Mouse (Mus musculus) gonadal fat pad, adult 2 months (tissue): ENCODE measurements at regions not wholly inside any gene's neighbourhood (a gene's known extent, or its start where the extent isn't known, plus 50 kb on each side); places are given as distances from the start of the nearest gene placed in this dataset.

Experiments used
- DNase-seq: peaks from one replicate; pipeline ENCODE4 v3.0.0-alpha.2; 2012; ENCODE audit warnings: low read depth

DNA sequence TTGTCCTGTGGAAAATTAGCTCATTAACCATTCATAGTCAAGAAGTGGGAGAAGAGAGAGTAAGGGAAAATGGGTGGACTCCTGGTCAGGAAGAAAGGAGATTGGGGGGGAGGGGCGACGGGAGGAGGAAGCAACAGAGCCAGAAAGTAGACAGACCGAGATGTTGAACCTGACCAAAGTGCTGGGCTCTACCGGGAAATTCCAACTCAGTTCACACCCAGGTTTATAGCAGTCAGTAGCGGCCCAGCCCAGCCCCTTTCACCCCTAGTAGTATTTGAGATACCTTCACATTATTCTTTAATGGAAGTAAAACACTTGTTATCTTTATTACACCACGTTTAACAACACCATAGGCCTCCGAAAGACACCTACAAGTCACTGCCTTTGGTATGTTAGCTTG, 158.2 kb downstream of the Hibadh start:
- no peak for DNase-seq

DNA sequence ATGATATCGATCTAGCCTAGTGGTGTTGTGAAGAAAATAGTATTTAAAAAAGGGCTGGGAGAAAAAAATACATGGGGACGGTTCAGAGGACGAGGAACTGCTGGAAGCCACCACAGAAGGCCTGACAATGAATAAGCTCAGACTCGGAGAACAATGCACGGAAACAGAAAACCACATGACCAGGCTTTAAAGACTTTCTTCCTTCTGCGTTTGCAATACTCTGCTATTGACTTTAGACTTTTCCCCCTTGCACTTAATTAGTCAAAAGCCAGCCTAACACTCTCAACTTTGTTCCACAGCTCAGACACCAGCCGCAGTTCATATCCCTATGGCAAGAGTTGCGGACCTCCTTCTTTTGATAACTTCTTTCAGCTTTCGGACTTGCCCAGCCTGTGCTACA, 154.0 kb downstream of the Hibadh start:
- no peak for DNase-seq

DNA sequence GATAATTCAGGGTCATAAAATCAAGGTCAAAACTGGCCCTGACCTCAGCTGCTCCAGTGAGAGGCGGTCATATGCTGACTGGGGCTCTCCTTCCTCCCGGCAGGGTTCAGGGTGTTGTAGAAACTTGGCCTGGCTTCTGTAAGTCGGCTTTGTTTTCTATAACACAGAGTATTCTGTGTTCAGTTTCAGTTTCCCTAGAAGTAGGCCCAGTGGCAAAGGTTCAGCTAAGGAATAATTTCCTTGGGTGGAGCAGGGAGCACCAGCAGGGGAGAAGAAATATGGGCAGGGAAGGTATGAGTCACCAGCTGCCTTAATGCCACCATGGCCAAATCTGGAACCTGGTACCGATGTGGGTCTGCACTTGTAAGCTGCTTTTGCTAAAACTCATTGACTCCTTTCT, 153.5 kb downstream of the Hibadh start:
- DNase-seq = no peak

DNA sequence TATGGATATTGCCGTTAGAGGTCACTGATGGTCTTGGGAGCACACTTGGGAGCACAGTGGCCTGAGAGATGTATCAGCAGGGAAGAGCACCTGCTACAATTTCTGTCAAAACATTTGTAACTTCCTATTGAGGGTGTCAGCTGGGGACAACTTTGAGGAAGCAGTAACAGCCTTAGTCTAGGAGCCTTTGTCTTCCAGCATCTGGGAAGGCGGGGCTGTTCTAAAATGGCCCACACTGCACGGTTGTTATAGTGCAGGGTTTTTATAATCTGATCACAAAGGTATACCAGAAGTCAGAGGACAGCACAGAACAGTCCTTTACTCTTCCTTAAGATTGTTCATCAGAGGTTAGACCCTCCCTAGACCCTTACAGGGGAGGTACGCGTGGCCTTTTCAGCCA, 152.3 kb downstream of the Hibadh start:
- DNase-seq = no peak

DNA sequence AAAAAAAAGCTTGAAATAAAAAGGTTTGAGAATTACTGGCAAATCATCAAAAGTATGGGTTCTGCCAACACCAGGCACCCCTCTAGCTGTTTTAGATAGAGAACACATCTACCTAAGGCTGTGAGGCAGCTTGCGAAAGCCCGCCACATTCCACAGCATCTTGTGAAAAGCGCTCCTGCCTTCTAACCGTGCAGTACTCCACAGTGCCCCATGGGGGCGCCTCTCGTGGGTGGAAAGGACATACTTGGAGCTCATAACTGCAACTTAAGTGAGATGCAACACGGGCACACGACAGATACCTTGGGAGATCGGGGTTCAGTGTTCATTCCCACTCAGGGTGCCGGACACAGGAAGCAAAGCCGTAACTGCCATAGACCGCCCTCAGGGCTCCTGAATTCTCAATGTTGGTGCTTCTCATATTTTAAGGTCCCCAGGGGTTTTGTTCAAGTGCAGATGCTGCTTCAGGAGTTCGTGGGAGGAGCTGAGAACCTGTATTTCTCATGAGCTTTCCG, 149.9 kb downstream of the Hibadh start:
- no peak for DNase-seq

DNA sequence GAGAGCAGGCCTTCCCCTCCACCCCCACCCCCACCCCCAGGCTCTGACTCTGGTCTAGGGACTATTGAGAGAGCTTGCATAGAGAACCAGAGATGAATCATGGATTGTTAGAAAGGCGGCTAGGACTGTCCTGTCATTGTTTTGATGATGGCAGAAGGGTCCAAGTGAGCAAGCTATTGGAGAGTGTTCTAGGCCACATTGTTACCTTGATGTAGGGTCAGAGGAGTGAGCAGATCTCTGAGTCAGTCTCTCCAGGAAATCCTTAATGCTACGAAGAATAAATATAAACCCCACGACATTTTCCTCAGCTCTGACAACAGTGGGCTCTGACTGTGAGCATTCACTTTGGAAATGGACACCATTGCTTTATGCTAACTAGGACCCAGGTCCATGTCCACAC, 144.9 kb downstream of the Hibadh start:
- DNase-seq = no peak

DNA sequence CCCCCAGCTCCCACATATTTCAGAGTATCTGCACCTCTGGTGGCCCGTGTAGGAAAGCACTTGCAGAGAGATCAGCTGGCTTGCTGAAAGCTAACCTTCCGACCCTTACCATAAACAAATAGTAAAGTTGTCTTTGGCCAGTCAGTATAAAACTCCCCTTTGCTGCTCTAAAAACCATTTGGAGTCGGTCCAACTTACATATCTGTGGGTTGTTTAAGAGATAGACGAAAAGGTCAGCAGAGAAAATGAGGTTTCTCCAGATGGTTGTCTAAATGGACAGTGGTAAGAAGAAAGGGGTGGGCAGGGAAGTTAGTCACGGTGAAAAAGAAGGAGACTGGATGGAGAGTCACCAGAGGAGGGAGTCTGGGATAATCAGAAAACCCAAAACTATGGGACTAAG, 144.3 kb downstream of the Hibadh start:
- DNase-seq = no peak
